Mouse (Mus musculus): ENCODE results near the gene Ap4e1. TPM values are rescaled to one million over a fixed set of nuclear protein-coding genes. Genes with fewer than 3 reads are reported as not detected.
"Not testable (repeated sequence)": the region's sequence is repeated elsewhere in the genome, so short reads cannot be mapped to it uniquely, and the experiment has no call there.

Ap4e1 gene
- polyA plus RNA-seq, 1 experiment from 2014 or later, result 11.5 TPM

- no peak overlapping the region for H3K9ac ChIP-seq
- H3K9me3 ChIP-seq, result no peaks in the 10 kb centered on the region
- no peak overlapping the region for H3K4me3 ChIP-seq
- no peaks in the 10 kb centered on the region for H3K4me1 ChIP-seq (replicated peaks)
- WGBS, result 91% methylated on average over 11 of the region's 11 CpGs
- H3K27me3 ChIP-seq, result no peaks in the 10 kb centered on the region
- peaks cover 3% of the 10 kb centered on the region; the same call in 1 of the 2 replicates for H3K36me3 ChIP-seq
- no peak overlapping the region for H3K4me2 ChIP-seq
- ATAC-seq (ENCODE audit: low FRiP score), result no peak
- H3K27ac ChIP-seq, result no peak overlapping the region
Measured at GRCm38 (mm10) chr2:127079881-127080590, 71.5 kb downstream of the Ap4e1 start.

- WGBS, result 91% methylated on average over 11 of the region's 11 CpGs
- Histone ChIP-seq H3K4me3 (no peak overlapping the region), H3K4me1 (replicated peaks) (no peaks in the 10 kb centered on the region), H3K27ac (no peak overlapping the region), H3K9me3 (no peaks in the 10 kb centered on the region), H3K4me2 (no peak overlapping the region), H3K27me3 (no peaks in the 10 kb centered on the region), H3K9ac (no peak overlapping the region), H3K36me3 (peaks cover 3% of the 10 kb centered on the region; the same call in 1 of the 2 replicates)
- ATAC-seq (ENCODE audit: low FRiP score), result no peak
Measured at GRCm38 (mm10) chr2:127080591-127081218, 72.2 kb downstream of the Ap4e1 start.

- no peaks in the 10 kb centered on the region for H3K27me3 ChIP-seq
- no peaks in the 10 kb centered on the region for H3K4me1 ChIP-seq (replicated peaks)
- H3K27ac ChIP-seq, result no peak overlapping the region
Measured at GRCm38 (mm10) chr2:127086235-127086634, 77.7 kb downstream of the Ap4e1 start.

GRCm38 (mm10) chr2:127090151-127090550, 81.6 kb downstream of the Ap4e1 start:
- H3K4me3 ChIP-seq, H3K9ac ChIP-seq: not testable (repeated sequence)

More at GRCm38 (mm10) chr2:127086235-127086634, 77.7 kb downstream of the Ap4e1 start:
- Histone ChIP-seq H3K4me3 (no peak overlapping the region), H3K9ac (no peak overlapping the region), H3K9me3 (no peaks in the 10 kb centered on the region), H3K36me3 (peaks cover 17% of the 10 kb centered on the region; the same call in 1 of the 2 replicates), H3K4me2 (no peak overlapping the region)
- ATAC-seq (ENCODE audit: low FRiP score), result no peak
- WGBS, result 90% methylated on average over 5 of the region's 5 CpGs

GRCm38 (mm10) chr2:127092000-127092399, 83.5 kb downstream of the Ap4e1 start:
- Histone ChIP-seq H3K9ac (0 out of 2 replicates have a peak overlapping the region, but pooled peaks have one; percentile 8), H3K4me1 (replicated peaks) (no peaks in the 10 kb centered on the region), H3K4me3 (no peak overlapping the region), H3K4me2 (no peak overlapping the region), H3K27me3 (no peaks in the 10 kb centered on the region), H3K36me3 (peaks cover 7% of the 10 kb centered on the region; the same call in 1 of the 2 replicates), H3K9me3 (no peaks in the 10 kb centered on the region), H3K27ac (no peak overlapping the region)
- 77% methylated on average over 8 of the region's 8 CpGs for WGBS
- no peak for ATAC-seq (ENCODE audit: low FRiP score)

More at GRCm38 (mm10) chr2:127090151-127090550, 81.6 kb downstream of the Ap4e1 start:
- not testable (repeated sequence) for H3K4me2 ChIP-seq; H3K4me1 ChIP-seq (replicated peaks); ATAC-seq (ENCODE audit: low FRiP score); H3K9me3 ChIP-seq; H3K27me3 ChIP-seq; H3K27ac ChIP-seq
- peaks cover 14% of the 10 kb centered on the region; the same call in 1 of the 2 replicates for H3K36me3 ChIP-seq

- 92% methylated on average over 4 of the region's 4 CpGs for WGBS
- Histone ChIP-seq H3K9ac (no peak overlapping the region), H3K9me3 (no peaks in the 10 kb centered on the region), H3K27me3 (no peaks in the 10 kb centered on the region), H3K36me3 (peaks cover 70% of the 10 kb centered on the region), H3K4me1 (replicated peaks) (no peaks in the 10 kb centered on the region), H3K4me3 (no peak overlapping the region), H3K27ac (no peak overlapping the region), H3K4me2 (no peak overlapping the region)
- no peak for ATAC-seq (ENCODE audit: low FRiP score)
Measured at GRCm38 (mm10) chr2:127108986-127109385, 100.5 kb downstream of the Ap4e1 start.

Small RNA genes lying within 50 kb of the gene (microRNA-seq; reads per million reads assigned to microRNA genes)
- gene Gm24081, result not detected

Other genes with a start within 250 kb of the Ap4e1 start
- 2.9 and 3.4 TPM in 2 replicates for gene Usp50, start 225.2 kb upstream of the Ap4e1 start, polyA plus RNA-seq (2015; fragmentation: Nextera tagmentation; extraction: Ambion mirVana)
- gene Trpm7, start 132.5 kb upstream of the Ap4e1 start, polyA plus RNA-seq (2015; fragmentation: Nextera tagmentation; extraction: Ambion mirVana), result 36.9 and 40.4 TPM in 2 replicates
- 34.5 and 35.7 TPM in 2 replicates for gene Sppl2a, start 75.5 kb upstream of the Ap4e1 start, polyA plus RNA-seq (2015; fragmentation: Nextera tagmentation; extraction: Ambion mirVana)
- 27.7 and 31.5 TPM in 2 replicates for gene Blvra, start 61.9 kb downstream of the Ap4e1 start, polyA plus RNA-seq (2015; fragmentation: Nextera tagmentation; extraction: Ambion mirVana)
- 20.2 and 21.1 TPM in 2 replicates for gene Ncaph, start 125.2 kb downstream of the Ap4e1 start, polyA plus RNA-seq (2015; fragmentation: Nextera tagmentation; extraction: Ambion mirVana)
- gene Itpripl1, start 134.7 kb downstream of the Ap4e1 start, polyA plus RNA-seq (2015; fragmentation: Nextera tagmentation; extraction: Ambion mirVana), result 11.4 and 13.1 TPM in 2 replicates
- gene 1810024B03Rik, start 199.6 kb downstream of the Ap4e1 start, polyA plus RNA-seq (2015; fragmentation: Nextera tagmentation; extraction: Ambion mirVana), result 1.7 and 2.0 TPM in 2 replicates
- gene Snrnp200, start 199.7 kb downstream of the Ap4e1 start, polyA plus RNA-seq (2015; fragmentation: Nextera tagmentation; extraction: Ambion mirVana), result 51.0 and 53.7 TPM in 2 replicates
- gene Ciao1, start 239.1 kb downstream of the Ap4e1 start, polyA plus RNA-seq (2015; fragmentation: Nextera tagmentation; extraction: Ambion mirVana), result 60.7 and 66.8 TPM in 2 replicates
- 49.0 TPM in 2 replicates for gene Tmem127, start 239.2 kb downstream of the Ap4e1 start, polyA plus RNA-seq (2015; fragmentation: Nextera tagmentation; extraction: Ambion mirVana)